Mouse (Mus musculus) thymus, postnatal 0 days (tissue): ENCODE results near the gene Uxs1. TPM values are rescaled to one million over a fixed set of nuclear protein-coding genes. Genes with fewer than 3 reads are reported as not detected.
A peak's percentile ranks its signal among the peaks of the same experiment; 100 is the strongest.

ENCODE experiments used
- DNase-seq: peaks from one replicate; pipeline ENCODE4 v3.0.0-alpha.2; 2015; ENCODE audit warnings: low spot score
- polyA plus RNA-seq: library from polyadenylated mRNA; unstranded; fragments of >200 nt; fragmentation: Nextera tagmentation; extraction: Ambion mirVana; gene quantifications from 2 replicates; pipeline ENCODE4 v1.2.1, GENCODE M21; 2015

Gene Uxs1
- polyA plus RNA-seq, result 23.5 and 25.3 TPM in 2 replicates

- peak; percentile 99 for DNase-seq
Measured at GRCm38 (mm10) chr1:43827763-43828194, at the start of gene Uxs1. Gene Uxs1, minus strand, starts transcription at chr1:43827800.

- DNase-seq, result no peak
Measured at GRCm38 (mm10) chr1:43877233-43877632, 49.6 kb upstream of the Uxs1 start.

GRCm38 (mm10) chr1:43871116-43871515 lies 43.5 kb upstream of the Uxs1 start:
- no peak for DNase-seq

- no peak for DNase-seq
Measured at GRCm38 (mm10) chr1:43868510-43868909, 40.9 kb upstream of the Uxs1 start.

- no peak for DNase-seq
Measured at GRCm38 (mm10) chr1:43864758-43865157, 37.2 kb upstream of the Uxs1 start.

GRCm38 (mm10) chr1:43862614-43863013 lies 35.0 kb upstream of the Uxs1 start:
- no peak for DNase-seq

- DNase-seq, result no peak
Measured at GRCm38 (mm10) chr1:43858988-43859387, 31.4 kb upstream of the Uxs1 start.

- no peak for DNase-seq
Measured at GRCm38 (mm10) chr1:43857656-43858055, 30.1 kb upstream of the Uxs1 start.

- DNase-seq, result no peak
Measured at GRCm38 (mm10) chr1:43855591-43855990, 28.0 kb upstream of the Uxs1 start.

- DNase-seq, result no peak
Measured at GRCm38 (mm10) chr1:43843398-43843797, 15.8 kb upstream of the Uxs1 start.

GRCm38 (mm10) chr1:43837236-43837635 lies 9.6 kb upstream of the Uxs1 start:
- DNase-seq, result no peak

- no peak for DNase-seq
Measured at GRCm38 (mm10) chr1:43830096-43830495, 2.5 kb upstream of the Uxs1 start.

- DNase-seq, result peak; percentile 66
Measured at GRCm38 (mm10) chr1:43827002-43827762, 418 bp downstream of the Uxs1 start.

- DNase-seq, result no peak
Measured at GRCm38 (mm10) chr1:43826628-43827001, 985 bp downstream of the Uxs1 start.

- no peak for DNase-seq
Measured at GRCm38 (mm10) chr1:43823406-43823805, 4.2 kb downstream of the Uxs1 start.

GRCm38 (mm10) chr1:43822586-43822985 lies 5.0 kb downstream of the Uxs1 start:
- DNase-seq, result no peak

- DNase-seq, result no peak
Measured at GRCm38 (mm10) chr1:43821804-43822203, 5.8 kb downstream of the Uxs1 start.

GRCm38 (mm10) chr1:43820571-43820970 lies 7.0 kb downstream of the Uxs1 start:
- no peak for DNase-seq

- no peak for DNase-seq
Measured at GRCm38 (mm10) chr1:43819091-43819490, 8.5 kb downstream of the Uxs1 start.

- no peak for DNase-seq
Measured at GRCm38 (mm10) chr1:43818356-43818755, 9.2 kb downstream of the Uxs1 start.

- DNase-seq, result no peak
Measured at GRCm38 (mm10) chr1:43811764-43812163, 15.8 kb downstream of the Uxs1 start.

- no peak for DNase-seq
Measured at GRCm38 (mm10) chr1:43811055-43811454, 16.5 kb downstream of the Uxs1 start.

GRCm38 (mm10) chr1:43809351-43809750 lies 18.2 kb downstream of the Uxs1 start:
- DNase-seq, result no peak
